Comparison of ENCODE assay signal across 17 mouse cellular contexts in the genomic region with DNA sequence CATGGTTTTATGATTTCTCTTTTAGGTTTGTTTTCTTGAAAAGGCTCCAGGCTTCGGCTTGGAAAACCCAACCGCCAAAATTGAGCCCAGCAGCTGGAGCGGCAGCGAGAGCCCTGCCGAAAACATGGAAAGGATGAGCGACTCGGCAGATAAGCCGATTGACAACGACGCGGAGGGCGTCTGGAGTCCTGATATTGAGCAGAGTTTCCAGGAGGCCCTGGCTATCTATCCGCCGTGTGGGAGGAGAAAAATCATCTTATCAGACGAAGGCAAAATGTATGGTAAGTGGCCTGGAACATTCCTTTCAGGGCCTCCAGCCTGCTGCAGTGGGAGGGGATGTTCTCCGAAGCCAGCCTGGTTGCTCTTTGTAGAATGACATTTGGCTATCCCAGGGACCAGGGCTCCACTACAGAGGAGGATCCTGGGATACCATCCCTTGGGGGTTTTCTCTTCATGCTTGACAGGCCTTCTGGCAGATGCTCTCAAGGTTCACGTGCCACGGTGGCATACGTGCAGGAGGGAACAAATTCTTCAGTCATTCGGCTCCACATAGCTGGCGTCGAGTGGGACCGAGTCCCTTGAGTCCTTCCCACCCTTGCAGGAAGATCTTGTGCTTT.
DNase-seq lines count a peak whose midpoint lies in the region; ATAC-seq and TF ChIP-seq lines count a peak whose summit lies in the region.
"Had no signal": no experiment of that assay in that cellular context is flagged by ENCODE, and none has a peak within 500 bp of the region (broad histone marks: within the 10 kb centered on the region; RNA-seq: fewer than 3 reads in every experiment).

No protein-coding gene starts in this region.

- peak overlapping the region; percentile 22 for H3K27ac ChIP-seq in heart, embryonic 11.5 days (ENCODE audit: low read depth, low read length)
- peak overlapping the region; percentile 74; the same call in 1 of the 2 replicates for H3K27ac ChIP-seq in midbrain, embryonic 10.5 days (replicated peaks)
- H3K27ac ChIP-seq in midbrain, embryonic 16.5 days (ENCODE audit: low read length) = no peak overlapping the region
- H3K27ac ChIP-seq in heart, postnatal 0 days (ENCODE audit: low read depth) = peak overlapping the region; percentile 37; the same call in 1 of the 2 replicates
- H3K27ac ChIP-seq: layer of hippocampus, adult 2 months had no signal

- no peak for ATAC-seq in heart, embryonic 11.5 days (replicated peaks; ENCODE audit: insufficient number of reproducible peaks, low FRiP score, low TSS enrichment)
- no peak for ATAC-seq in midbrain, embryonic 16.5 days
- ATAC-seq in heart, postnatal 0 days (ENCODE audit: insufficient read depth, low read depth) = no peak

- WGBS in heart, embryonic 11.5 days (ENCODE audit: insufficient replicate concordance) = 31% methylated on average over 23 of the region's 23 CpGs
- WGBS in midbrain, embryonic 10.5 days = 84% methylated on average over 23 of the region's 23 CpGs
- WGBS in midbrain, embryonic 16.5 days = 80% methylated on average over 23 of the region's 23 CpGs
- WGBS in heart, postnatal 0 days = 24% methylated on average over 23 of the region's 23 CpGs

- intact Hi-C loops in heart, postnatal 14 days (cut with DNase I) = no loop called here

- no peaks in the 10 kb centered on the region for H3K36me3 ChIP-seq in heart, embryonic 11.5 days (ENCODE audit: control insufficient read depth, insufficient read depth, low read length)
- peaks cover 23% of the 10 kb centered on the region; the same call in 1 of the 2 replicates for H3K36me3 ChIP-seq in midbrain, embryonic 10.5 days
- no peaks in the 10 kb centered on the region for H3K36me3 ChIP-seq in midbrain, embryonic 16.5 days (ENCODE audit: control insufficient read depth, insufficient read depth, low read length)
- no peaks in the 10 kb centered on the region; the same call in 1 of the 2 replicates for H3K36me3 ChIP-seq in heart, postnatal 0 days (replicated peaks; ENCODE audit: control insufficient read depth, insufficient read depth, low read length)
- H3K36me3 ChIP-seq: limb, embryonic 15.5 days; stomach, embryonic 15.5 days had no signal

- H3K9me3 ChIP-seq in heart, embryonic 11.5 days (replicated peaks; ENCODE audit: control insufficient read depth, low read length) = no peaks in the 10 kb centered on the region
- no peaks in the 10 kb centered on the region for H3K9me3 ChIP-seq in midbrain, embryonic 10.5 days (replicated peaks)
- H3K9me3 ChIP-seq in midbrain, embryonic 16.5 days (replicated peaks; ENCODE audit: control insufficient read depth, low read length, poor library complexity, severe bottlenecking) = no peaks in the 10 kb centered on the region
- H3K9me3 ChIP-seq in heart, postnatal 0 days (replicated peaks; ENCODE audit: control insufficient read depth, low read length) = no peaks in the 10 kb centered on the region
- H3K9me3 ChIP-seq: limb, embryonic 15.5 days; stomach, embryonic 15.5 days had no signal

- no peaks in the 10 kb centered on the region for H3K27me3 ChIP-seq in heart, embryonic 11.5 days (ENCODE audit: control insufficient read depth, insufficient read depth, low read length)
- no peaks in the 10 kb centered on the region for H3K27me3 ChIP-seq in midbrain, embryonic 10.5 days (ENCODE audit: low read depth, poor library complexity, severe bottlenecking)
- no peaks in the 10 kb centered on the region for H3K27me3 ChIP-seq in midbrain, embryonic 16.5 days (ENCODE audit: control insufficient read depth, insufficient read depth, low read depth, low read length)
- H3K27me3 ChIP-seq in heart, postnatal 0 days (ENCODE audit: control insufficient read depth, insufficient read depth, low read length) = no peaks in the 10 kb centered on the region
- H3K27me3 ChIP-seq: limb, embryonic 15.5 days; stomach, embryonic 15.5 days had no signal

- TF ChIP-seq CTCF in heart, postnatal 0 days (IDR thresholded peaks at IDR 0.05; ENCODE audit: low read depth) = no peak

- no peak overlapping the region for H3K9ac ChIP-seq in heart, embryonic 11.5 days (ENCODE audit: low read depth, low read length)
- no peak overlapping the region for H3K9ac ChIP-seq in midbrain, embryonic 16.5 days (ENCODE audit: low read depth, low read length)
- H3K9ac ChIP-seq in heart, postnatal 0 days (replicated peaks; ENCODE audit: low read depth, low read length) = no peak overlapping the region
- H3K9ac ChIP-seq: limb, embryonic 15.5 days; stomach, embryonic 15.5 days had no signal

- 0 out of 2 replicates have a peak overlapping the region, but pooled peaks have one; percentile 11 for H3K4me2 ChIP-seq in heart, embryonic 11.5 days
- no peak overlapping the region for H3K4me2 ChIP-seq in midbrain, embryonic 16.5 days (ENCODE audit: low read length)
- no peak overlapping the region for H3K4me2 ChIP-seq in heart, postnatal 0 days (ENCODE audit: low read depth, low read length)
- H3K4me2 ChIP-seq: limb, embryonic 15.5 days; stomach, embryonic 15.5 days had no signal

- H3K4me1 ChIP-seq in heart, embryonic 11.5 days (ENCODE audit: control insufficient read depth, insufficient read depth, low read length) = peaks cover 85% of the 10 kb centered on the region
- peaks cover 75% of the 10 kb centered on the region for H3K4me1 ChIP-seq in midbrain, embryonic 10.5 days
- peaks cover 26% of the 10 kb centered on the region for H3K4me1 ChIP-seq in midbrain, embryonic 16.5 days (ENCODE audit: control insufficient read depth, insufficient read depth, low read length)
- H3K4me1 ChIP-seq in heart, postnatal 0 days (ENCODE audit: control insufficient read depth, insufficient read depth) = peaks cover 92% of the 10 kb centered on the region

- peak; percentile 66 to 69 for DNase-seq in cerebellum, postnatal 10 days
- no peak for DNase-seq in cerebellum, adult 8-10 months
- no peak for DNase-seq in heart, postnatal 14 days
- no peak for DNase-seq in midbrain, embryonic 10.5 days (ENCODE audit: low spot score)
- peak; percentile 33 for DNase-seq in heart, postnatal 0 days (ENCODE audit: low spot score)
- no peak for DNase-seq in urinary bladder, postnatal 36 days (ENCODE audit: low spot score in 2 of 2)
- DNase-seq: cerebellum, adult 18-20 months; kidney, adult 18-20 months; lung, adult 2 months; thymus, postnatal 36 days had no signal

- no peak overlapping the region for H3K4me3 ChIP-seq in heart, embryonic 11.5 days (ENCODE audit: low read depth, low read length)
- H3K4me3 ChIP-seq in midbrain, embryonic 10.5 days = no peak overlapping the region
- no peak overlapping the region for H3K4me3 ChIP-seq in midbrain, embryonic 16.5 days (ENCODE audit: low read depth, low read length)
- no peak overlapping the region for H3K4me3 ChIP-seq in heart, postnatal 0 days (ENCODE audit: low read depth, low read length)
- H3K4me3 ChIP-seq: erythroblast, embryonic 14.5 days; layer of hippocampus, adult 2 months; limb, embryonic 15.5 days; myocyte; stomach, embryonic 15.5 days had no signal

- no peak for TF ChIP-seq EP300 in heart, postnatal 0 days (IDR thresholded peaks at IDR 0.05; ENCODE audit: low read depth)

Comparison
In these comparisons a context has a peak if more than half of its experiments do, and no peak if none do; other contexts are left out.
1. DNase-seq: peak in cerebellum, postnatal 10 days (2 of 2) and heart, postnatal 0 days (single experiment); none in cerebellum, adult 8-10 months (single experiment), heart, postnatal 14 days (0 of 2), midbrain, embryonic 10.5 days (single experiment) and urinary bladder, postnatal 36 days (0 of 2).